Mouse (Mus musculus) kidney, adult 8-10 months (tissue): Measurements from ENCODE around the gene Slc38a4.

Experiments used
- DNase-seq, 2 experiments: peaks; one replicate each; pipeline ENCODE4 v3.0.0; 2022

The Slc38a4 gene

DNA sequence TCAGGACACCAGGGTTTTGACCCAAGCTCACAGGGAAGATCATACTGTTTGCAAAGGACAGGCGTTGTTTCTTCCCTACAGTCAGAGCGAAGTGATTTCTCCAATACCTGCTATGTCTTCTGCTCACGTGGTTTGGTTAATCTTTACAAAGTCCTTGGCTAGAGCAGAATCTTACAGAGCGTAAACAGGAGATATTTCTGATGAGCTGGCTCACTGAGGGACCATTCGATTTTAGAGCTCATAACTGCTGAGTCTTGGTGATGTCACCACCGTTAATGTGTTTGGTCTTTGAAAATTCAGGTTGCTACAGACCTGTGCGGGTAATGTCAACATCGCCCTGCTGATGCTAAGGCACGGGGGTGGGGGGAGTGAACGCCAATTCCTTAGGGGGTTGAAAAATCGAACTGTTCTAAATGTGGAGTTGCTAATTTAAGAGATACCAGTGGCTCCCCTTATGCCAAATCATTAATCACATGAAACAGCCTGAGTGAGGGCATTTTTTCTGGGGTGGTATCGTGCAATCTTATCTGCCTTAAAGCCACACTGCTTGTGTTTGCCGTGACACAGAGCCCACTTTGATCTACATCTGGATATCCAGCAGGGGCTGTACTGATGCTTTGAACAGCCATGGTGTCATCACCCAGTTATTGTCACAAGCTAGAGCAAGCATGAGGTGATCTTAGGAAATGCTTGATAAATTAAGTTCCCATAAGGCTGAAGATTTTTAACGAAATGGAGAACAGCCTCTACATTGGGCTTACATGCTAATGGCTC is 44.0 kb downstream of the Slc38a4 start:
- peak; percentile 14 to 72 for DNase-seq

GRCm38 (mm10) chr15:97009271-97009670 is 46.5 kb downstream of the Slc38a4 start:
- no peak for DNase-seq

DNA sequence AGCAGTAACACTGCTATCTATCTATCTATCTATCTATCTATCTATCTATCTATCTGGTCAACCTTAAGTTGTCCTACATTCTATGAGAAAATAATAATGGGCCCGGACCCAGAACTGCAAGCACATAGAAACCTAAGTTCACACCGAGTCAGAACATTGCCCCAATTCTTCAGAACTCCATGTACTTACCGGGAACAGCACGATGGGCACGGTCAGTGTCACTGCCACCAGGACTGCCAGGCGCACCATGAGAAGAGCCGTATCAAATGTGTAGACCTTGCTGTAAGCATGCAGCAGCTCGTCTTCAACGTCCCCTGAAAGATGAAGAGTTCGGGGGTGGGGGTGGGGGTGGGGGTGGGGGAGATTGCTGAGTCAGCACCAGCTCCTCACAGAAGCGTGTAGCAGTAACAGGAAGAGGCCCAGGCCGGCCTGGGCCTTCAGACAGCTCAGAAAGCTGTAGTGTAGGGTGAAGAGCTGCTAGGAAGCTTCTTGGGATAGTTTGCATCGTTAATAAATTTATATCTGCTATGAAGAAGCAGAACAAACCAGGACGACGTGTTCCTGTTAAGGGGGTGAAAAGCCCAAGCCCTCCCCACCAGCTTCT is 50.0 kb downstream of the Slc38a4 start:
- DNase-seq, result no peak

- no peak for DNase-seq
Measured at GRCm38 (mm10) chr15:97004525-97004867, 51.3 kb downstream of the Slc38a4 start.

GRCm38 (mm10) chr15:97003851-97004524 is 51.8 kb downstream of the Slc38a4 start:
- DNase-seq, result peak; percentile 10 to 15

GRCm38 (mm10) chr15:97003186-97003585 is 52.6 kb downstream of the Slc38a4 start:
- DNase-seq, result peak; percentile 23 to 24

DNA sequence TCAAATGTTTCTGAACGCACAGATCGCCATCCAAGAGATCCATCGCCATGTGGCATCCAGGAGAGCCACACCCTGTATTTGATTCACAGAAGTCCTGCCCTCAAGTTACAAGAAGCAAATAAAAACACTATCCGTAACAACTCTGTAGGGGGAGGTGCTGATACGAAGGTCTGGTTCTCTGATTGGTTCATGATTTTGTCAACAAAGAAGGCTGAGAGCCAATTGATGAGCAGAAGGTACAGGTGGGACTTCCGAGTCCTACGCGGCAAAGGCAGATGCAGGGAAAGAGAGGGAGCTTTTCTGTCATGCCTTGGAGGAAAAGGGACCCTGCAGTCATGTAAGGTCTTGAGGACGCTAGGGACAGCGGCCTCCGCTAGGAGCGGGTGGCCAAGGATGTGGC is 53.0 kb downstream of the Slc38a4 start:
- DNase-seq, result peak in 1 of 2 experiments; percentile 27

DNA sequence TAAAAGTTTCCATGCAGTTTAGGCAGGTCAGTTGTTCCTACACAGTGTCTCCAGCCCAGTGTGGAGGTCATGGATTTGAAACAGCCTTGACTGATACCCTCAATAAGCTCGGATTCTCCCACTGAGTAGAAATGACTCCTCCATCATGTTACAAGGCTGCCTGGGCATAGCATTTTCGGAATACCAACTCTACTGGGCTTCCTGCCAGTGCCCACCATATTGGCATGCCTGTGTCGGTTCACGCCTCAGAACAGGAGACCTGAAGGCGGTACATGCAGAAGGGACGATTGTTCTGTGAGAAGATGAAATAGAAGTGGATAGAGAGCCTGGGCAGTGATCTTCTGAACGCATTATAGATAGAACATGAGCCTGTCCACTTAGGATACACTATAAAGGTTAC is 53.9 kb downstream of the Slc38a4 start:
- DNase-seq, result no peak

GRCm38 (mm10) chr15:97001416-97001815 is 54.3 kb downstream of the Slc38a4 start:
- DNase-seq, result no peak

GRCm38 (mm10) chr15:97000319-97001251 is 55.2 kb downstream of the Slc38a4 start:
- DNase-seq, result peak; percentile 8 to 51

DNA sequence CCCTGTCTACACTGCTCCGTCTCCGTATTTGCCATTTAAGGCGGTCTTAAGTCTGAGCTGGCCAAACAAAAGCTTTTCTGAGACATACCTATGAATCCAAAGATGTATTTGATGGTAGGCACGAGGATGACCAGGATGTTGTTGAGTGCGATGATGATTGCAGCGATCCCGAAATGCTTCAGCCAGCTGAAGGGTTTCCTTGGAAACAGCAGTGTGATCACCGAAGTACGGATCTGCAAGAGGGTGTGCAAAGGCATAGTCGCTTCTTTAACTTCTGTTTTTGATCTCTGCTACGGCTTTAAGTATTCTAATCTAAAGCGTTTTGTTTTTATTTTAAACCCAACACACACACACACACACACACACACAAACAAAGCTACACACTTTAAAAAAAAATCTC is 56.4 kb downstream of the Slc38a4 start:
- DNase-seq, result no peak

GRCm38 (mm10) chr15:96985618-96986017 is 70.1 kb downstream of the Slc38a4 start:
- no peak for DNase-seq

- no peak for DNase-seq
Measured at GRCm38 (mm10) chr15:96983581-96984330, 72.0 kb downstream of the Slc38a4 start.

DNA sequence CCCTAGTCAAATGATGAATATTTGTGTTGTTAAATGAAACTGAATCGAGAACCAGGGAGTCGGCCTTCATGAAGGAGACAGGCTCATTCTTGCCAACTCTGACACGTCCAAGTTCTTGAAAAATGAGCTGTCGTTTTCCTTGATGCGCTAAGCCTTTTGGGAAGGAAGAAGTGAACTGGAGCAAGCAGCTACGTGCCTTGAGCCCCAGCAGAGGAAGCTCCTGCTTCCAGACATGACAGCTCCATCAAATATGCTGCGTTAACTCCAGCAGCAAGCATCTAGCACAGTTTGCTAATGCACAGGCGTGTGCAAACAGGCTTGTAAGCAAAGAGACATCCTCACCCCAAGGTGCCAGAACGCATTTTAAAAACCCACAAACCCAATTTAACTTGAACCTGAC is 80.6 kb downstream of the Slc38a4 start:
- DNase-seq, result no peak

GRCm38 (mm10) chr15:96974131-96974530 is 81.6 kb downstream of the Slc38a4 start:
- no peak for DNase-seq

DNA sequence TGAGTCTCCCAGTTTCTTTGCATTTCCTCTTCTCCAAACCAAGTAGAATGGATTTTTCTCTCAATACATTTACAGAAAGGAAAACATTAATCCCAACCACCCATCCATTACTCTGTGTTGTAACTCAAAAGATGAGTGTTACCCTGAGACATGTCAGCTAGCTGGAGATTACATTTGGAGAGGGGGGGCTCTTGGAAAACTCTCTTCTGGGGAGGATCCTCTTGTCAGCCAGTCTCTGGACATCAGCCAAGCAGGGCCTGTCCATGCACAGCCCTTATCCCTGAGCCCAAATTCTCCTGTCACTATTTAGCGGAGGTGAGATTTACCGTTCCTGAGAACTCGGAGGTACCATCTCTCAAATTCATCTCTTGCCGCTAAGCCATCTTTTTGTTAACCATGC is 82.4 kb downstream of the Slc38a4 start:
- DNase-seq, result no peak

- no peak for DNase-seq
Measured at GRCm38 (mm10) chr15:96972706-96973274, 83.0 kb downstream of the Slc38a4 start.

DNA sequence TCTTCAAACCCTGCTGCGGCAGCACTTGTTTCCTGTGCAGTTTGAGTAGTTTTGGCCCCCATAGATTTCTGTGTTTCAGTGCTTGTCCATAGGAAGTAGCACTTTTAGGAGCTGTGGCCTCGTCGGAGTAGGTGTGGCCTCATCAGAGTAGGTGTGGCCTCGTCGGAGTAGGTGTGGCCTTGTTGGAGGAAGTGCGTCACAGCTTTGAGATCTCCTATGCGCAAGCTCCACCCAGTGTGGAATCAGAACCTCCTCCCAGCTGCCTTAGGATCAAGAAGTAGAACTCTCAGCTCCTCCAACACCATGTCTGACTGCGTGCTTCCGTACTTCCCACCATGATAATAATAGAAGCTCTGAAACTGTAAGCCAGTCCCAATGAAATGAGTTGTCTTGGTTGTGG is 83.8 kb downstream of the Slc38a4 start:
- DNase-seq, result no peak

GRCm38 (mm10) chr15:96969792-96970191 is 86.0 kb downstream of the Slc38a4 start:
- DNase-seq, result no peak

- no peak for DNase-seq
Measured at GRCm38 (mm10) chr15:96968741-96969140, 87.0 kb downstream of the Slc38a4 start.

GRCm38 (mm10) chr15:96966326-96966725 is 89.4 kb downstream of the Slc38a4 start:
- no peak for DNase-seq

GRCm38 (mm10) chr15:96963735-96964134 is 92.0 kb downstream of the Slc38a4 start:
- no peak for DNase-seq
